Mouse (Mus musculus) gastrocnemius, postnatal 4 days (tissue): Measurements from ENCODE around the gene Myadm. TPM values are rescaled to one million over a fixed set of nuclear protein-coding genes. Genes with fewer than 3 reads are reported as not detected.

ENCODE experiments used
- DNase-seq, 2 experiments: peaks; one replicate each; pipeline ENCODE4 v3.0.0; 2021 to 2022; ENCODE audit warnings: low spot score in 2 of 2, mixed read lengths in 2 of 2
- total RNA-seq, 2 experiments: library from RNA; stranded (reverse); gene quantifications; 2 replicates each; pipeline ENCODE4 v1.2.3; 2021

Gene Myadm
- total RNA-seq, 2 experiments from 2014 or later: 195 to 196 TPM

- DNase-seq: no peak
These were observed 25.2 kb downstream of the Myadm start for GRCm38 (mm10) chr7:3314121-3314520.

- no peak for DNase-seq
These were observed 28.8 kb downstream of the Myadm start for GRCm38 (mm10) chr7:3317704-3318103.

- DNase-seq: no peak
These were observed 32.0 kb downstream of the Myadm start for GRCm38 (mm10) chr7:3320856-3321255.

- no peak for DNase-seq
These were observed 34.9 kb downstream of the Myadm start for GRCm38 (mm10) chr7:3323826-3324225.

GRCm38 (mm10) chr7:3327961-3328360, 39.1 kb downstream of the Myadm start:
- DNase-seq: no peak

GRCm38 (mm10) chr7:3329776-3330546, 41.1 kb downstream of the Myadm start:
- peak; percentile 67 to 76 for DNase-seq

GRCm38 (mm10) chr7:3331171-3331570, 42.3 kb downstream of the Myadm start:
- DNase-seq: no peak

- DNase-seq: peak; percentile 74 to 87
These were observed 42.8 kb downstream of the Myadm start for GRCm38 (mm10) chr7:3331581-3332223.

GRCm38 (mm10) chr7:3332224-3332615, 43.3 kb downstream of the Myadm start:
- DNase-seq: no peak

GRCm38 (mm10) chr7:3332619-3333521, 44.0 kb downstream of the Myadm start, which contains the start of gene Cacng7:
Gene Cacng7, plus strand, starts transcription at chr7:3332955.
- DNase-seq: peak in 1 of 2 experiments; percentile 34

- no peak for DNase-seq
These were observed 44.7 kb downstream of the Myadm start for GRCm38 (mm10) chr7:3333542-3333941.

- DNase-seq: no peak
These were observed 47.5 kb downstream of the Myadm start for GRCm38 (mm10) chr7:3336412-3336811.

- no peak for DNase-seq
These were observed 49.5 kb downstream of the Myadm start for GRCm38 (mm10) chr7:3338286-3338935.

- no peak for DNase-seq
These were observed 50.1 kb downstream of the Myadm start for GRCm38 (mm10) chr7:3339010-3339409.

GRCm38 (mm10) chr7:3343861-3344260, 55.0 kb downstream of the Myadm start:
- DNase-seq: no peak

- DNase-seq: no peak
These were observed 56.4 kb downstream of the Myadm start for GRCm38 (mm10) chr7:3345301-3345700.

GRCm38 (mm10) chr7:3347366-3348287, 58.7 kb downstream of the Myadm start:
- DNase-seq: no peak

- no peak for DNase-seq
These were observed 59.4 kb downstream of the Myadm start for GRCm38 (mm10) chr7:3348326-3348725.

GRCm38 (mm10) chr7:3349775-3350174, 60.9 kb downstream of the Myadm start:
- no peak for DNase-seq
